Mouse (Mus musculus) right cerebral cortex, adult 2 months (tissue): ENCODE results near the gene Psmd5.
A peak's percentile ranks its signal among the peaks of the same experiment; 100 is the strongest.

Experiments used
- DNase-seq, 2 experiments: peaks; one replicate each; pipeline ENCODE4 v3.0.0; 2021 to 2022; ENCODE audit warnings: low spot score in 2 of 2

Gene Psmd5

DNA sequence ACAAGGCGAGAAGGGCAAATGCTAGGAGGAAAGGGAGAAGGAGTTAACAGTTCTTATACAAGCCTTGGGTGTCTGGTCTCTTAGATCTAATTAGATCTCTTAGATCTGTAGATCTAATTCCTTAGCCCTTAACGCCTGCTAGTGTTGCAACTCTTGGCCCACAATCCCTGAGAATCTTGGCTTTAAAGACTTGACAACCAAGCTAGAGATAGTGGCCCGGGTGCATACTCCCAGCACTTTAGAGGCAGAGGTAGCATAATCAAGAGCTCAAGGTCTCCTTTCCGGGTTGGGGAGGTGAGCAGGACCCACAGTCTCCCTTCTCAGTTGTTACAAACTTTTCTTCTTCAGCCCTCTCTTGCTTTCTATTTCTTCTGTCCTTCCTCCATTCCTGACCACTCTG lies 47.2 kb downstream of the Psmd5 start:
- no peak for DNase-seq

DNA sequence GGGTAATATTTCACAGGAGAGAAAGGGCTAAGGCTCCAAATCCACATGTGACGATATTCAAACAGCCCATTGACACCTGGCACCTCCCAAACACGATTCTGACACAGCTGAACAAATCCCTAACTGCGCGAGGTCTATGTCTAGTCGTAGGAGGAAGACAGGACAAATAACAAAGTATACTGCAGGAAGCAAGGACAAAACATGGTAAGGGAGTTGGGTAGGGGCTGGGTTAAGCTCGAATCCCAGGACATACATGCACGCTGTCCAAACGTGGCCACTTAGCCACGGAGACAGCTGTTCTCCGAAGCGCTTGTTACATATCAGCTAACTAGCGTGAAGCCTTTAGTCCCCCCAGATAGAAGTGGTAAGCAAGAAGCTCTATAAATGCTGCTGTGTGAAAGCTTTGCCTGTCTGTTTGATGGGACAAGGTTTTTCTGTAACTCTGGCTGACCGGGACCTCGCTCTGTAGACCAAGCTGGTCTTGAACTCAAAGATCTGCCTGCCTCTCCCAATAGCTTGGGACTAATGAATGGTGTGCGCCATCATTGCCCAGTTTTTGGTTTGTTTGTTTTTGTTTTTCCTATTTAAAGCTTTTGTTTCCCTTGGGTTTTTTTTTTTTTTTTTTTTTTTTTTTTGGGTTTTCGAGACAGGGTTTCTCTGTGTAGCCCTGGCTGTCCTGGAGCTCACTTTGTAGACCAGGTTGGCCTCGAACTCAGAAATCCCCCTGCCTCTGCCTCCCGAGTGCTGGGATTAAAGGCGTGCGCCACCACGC lies 48.1 kb downstream of the Psmd5 start:
- DNase-seq, result no peak

DNA sequence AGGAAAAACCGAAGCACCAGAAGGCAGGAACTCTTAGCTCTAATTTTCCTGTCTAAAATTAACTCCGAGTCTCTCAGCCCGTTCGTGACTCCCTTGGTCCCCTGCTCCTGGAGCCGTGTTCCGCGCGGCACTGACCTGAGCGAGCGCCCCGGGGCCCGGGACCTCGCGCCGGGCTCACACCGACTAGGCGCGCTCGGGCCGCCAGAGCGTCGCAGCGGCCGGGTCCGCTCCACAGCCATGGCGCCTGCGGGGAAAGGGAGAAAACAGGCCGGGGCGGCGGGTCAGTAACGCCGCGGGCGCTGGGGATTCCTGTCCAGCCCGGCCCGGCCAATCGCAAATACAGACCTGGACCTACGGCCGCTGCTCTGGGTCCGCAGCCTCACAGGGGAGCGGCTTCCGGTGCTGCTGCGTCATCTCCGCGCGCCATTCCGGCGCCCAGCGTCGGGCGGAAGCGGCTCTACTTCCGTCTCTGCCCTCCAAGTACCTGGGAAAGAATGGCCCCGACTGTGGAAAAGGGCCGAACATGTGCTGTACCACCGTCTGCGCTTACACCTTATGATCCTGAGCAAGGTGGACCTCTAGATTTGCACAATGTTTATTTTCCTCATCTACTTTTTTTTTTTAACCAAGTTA lies 48.8 kb downstream of the Psmd5 start, which contains the start of gene Fbxw2:
TSS of gene Fbxw2 (minus strand) at position 485 of the 633 bp plus-strand sequence.
- DNase-seq, result peak; percentile 88 to 91

DNA sequence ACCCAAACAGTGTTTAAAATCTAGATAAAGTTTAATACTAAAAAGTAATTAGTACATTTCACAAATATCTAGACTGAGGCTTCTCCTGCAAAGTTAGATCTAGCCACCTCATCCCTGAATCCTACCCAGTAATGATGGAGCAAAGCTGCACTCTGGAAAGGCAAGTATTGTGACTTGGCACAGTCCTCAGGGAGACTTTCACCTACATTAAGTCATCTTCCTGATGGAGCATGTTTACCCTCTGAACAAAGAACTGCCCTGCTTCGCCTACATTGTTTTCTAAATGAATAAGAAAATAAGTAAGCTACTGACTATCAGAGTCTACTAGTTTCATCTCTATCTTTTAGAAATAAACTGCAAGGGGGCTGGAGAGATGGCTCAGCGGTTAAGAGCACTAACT lies 56.3 kb downstream of the Psmd5 start:
- DNase-seq, result no peak

DNA sequence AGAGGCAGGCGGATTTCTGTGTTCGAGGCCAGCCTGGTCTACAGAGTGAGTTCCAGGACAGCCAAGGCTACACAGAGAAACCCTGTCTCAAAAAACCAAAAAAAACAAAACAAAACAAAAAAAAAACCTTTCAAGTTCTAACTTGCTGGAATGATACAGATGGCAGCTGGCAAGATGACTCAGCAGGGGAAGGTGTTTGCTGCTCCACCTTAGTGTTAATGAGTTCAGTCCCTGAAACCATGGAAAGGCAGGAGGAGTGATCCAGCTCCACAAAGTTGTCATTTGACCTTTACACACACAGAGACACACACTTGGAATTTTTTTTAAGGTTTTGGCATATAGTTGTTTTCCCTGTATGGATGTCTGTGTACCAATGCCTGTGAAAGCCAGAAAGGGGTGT lies 58.9 kb downstream of the Psmd5 start:
- peak in 1 of 2 experiments; percentile 16 for DNase-seq

DNA sequence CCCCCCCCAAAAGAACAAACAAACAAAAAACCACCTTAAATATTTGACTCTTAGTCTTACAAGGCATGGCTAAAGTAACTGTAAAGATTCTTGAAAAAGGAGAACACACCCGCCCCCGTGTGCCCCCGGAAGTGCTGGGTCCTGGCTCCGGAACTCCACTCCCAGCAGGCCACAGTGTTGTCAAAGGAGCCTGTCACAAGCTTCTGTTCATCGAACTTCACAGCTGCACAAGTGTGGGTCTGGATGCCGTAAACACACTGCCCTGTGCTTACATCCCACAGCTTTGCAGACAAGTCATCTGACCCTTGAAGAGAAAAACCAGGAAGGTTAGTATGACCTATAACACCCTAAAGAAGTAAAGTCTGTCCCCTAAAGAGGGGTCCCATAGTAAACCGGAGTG lies 62.1 kb downstream of the Psmd5 start:
- DNase-seq, result no peak

DNA sequence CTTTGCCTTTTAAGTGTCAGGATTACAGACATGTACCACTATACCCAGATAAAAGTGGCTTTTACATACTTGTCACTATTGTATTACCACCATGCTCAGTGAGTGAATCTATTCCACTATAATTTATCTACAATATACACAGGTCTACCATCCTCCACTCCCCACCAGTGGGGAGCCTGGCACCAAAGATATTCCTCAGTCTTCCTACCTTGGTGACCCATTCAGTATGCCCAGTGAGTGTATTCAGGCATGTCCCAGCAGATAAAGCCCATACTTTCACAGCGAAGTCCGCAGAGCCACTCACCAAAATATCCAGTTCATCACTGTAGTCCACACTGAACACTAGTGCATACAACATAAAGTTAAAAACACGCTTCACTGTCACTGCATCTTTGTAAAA lies 64.0 kb downstream of the Psmd5 start:
- no peak for DNase-seq

DNA sequence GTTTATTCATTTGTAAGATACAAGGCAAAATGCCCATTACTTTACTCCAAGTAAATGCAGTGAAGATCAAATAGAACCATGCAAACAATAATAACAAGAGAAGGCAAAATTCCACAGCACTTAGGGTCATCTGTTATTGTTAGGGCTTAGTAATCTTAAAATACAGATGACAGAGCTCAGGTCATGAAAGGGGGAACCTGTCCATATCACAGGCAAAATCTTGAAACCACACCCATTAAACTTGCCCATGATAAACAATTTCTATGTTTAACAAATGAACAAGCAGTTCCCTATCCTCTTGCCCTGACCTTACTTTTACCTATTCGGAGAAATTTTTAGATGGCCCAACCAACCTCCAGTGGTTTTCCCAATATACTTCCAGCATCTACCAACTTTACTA lies 65.2 kb downstream of the Psmd5 start:
- DNase-seq, result no peak

DNA sequence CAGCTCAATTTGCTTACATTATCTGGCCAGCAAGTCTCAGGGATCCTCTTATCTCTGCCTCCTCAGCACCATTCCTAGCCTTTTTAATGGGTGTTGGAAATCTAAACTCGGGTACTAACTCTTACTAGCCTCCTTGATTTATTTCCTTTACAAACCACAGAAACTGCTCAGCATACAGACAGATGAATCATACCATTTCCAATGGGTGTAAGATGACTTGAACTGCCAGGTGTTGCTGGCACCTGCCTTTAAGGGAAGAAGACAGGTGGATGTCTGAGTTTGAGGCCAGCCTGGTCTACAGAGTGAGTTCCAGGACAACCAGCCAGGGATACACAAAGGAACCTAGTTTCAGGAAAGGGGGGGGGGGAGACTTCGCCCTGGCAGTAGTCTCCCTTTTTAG lies 66.7 kb downstream of the Psmd5 start:
- no peak for DNase-seq

DNA sequence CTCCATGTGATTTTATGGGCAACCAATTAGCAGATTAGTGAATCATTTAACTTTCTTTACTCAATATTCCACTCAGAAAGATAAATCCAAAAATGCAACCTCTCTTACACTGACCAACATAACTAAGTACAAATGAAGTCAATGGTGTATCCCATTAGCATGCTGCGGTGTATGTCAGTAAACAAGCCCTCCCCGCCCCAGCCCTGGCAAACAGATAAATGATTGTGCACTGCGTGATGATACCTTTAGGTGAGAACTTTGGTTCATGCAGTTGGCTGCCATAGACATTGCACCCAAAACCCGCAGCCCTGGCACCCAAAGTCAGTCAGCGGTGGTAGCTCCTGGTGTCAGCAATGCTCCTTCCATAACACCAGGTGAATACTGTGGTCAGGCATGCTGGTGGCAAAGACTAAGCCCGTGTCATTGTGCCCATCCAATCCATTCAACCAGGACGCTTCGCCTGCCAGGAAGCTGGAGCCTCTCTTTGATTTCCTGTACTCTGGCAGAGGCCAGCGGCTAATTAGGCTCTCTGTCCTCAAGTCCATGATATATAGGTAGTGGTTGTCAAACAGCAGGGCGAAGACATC lies 69.3 kb downstream of the Psmd5 start:
- DNase-seq, result no peak

DNA sequence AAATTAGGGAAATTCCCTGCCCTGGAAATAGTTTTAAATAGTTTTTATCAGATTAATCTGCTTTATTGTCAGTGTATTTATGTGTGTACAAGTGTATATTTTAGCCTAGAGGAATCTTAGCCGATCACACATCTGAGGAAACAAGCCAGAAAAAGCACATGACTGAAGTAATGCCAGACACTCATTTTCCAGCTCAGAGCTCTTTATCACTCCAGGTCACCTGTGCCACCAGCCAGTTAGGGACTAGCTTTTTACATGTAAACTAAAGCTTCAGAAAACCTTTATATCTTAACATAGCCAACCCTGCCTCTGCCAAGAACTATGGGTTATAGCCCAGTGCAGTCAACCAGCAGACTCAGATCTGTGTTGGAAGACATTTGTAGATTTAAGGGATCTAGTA lies 70.0 kb downstream of the Psmd5 start:
- no peak for DNase-seq

DNA sequence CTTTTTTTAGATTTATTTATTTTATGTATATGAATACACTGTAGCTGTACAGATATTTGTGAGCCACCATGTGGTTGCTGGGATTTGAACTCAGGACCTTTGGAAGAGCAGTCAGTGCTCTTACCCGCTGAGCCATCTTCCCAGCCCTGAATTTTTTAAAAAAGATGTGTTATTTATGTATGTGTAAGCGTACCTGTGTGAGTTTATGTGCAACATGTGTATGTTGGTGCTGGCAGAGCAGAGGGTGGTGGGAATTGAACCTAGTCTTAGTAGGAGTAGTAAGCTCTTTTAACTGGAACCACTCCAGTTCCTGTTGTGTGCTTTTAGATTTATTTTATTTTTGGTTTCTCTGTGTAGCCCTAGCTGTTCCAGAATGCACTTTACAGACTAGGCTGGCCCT lies 70.6 kb downstream of the Psmd5 start:
- no peak for DNase-seq

DNA sequence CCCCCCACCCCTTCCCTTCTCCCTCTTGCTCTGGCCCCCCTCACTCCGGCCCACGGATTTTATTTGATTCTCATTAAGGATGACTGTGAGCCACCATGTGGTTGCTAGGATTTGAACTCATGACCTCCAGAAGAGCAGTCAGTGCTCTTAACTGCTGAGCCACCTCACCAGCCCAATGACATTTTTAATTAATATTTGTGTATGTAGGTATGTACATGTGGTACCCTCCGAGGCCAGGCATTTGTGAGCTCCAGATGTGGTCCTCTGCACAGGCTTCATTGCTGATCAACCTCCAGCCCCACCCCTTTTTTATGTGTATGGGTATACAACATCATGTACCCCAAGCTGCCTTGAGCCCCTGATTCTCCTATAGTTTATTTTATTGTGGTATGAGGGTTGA lies 71.0 kb downstream of the Psmd5 start:
- no peak for DNase-seq

DNA sequence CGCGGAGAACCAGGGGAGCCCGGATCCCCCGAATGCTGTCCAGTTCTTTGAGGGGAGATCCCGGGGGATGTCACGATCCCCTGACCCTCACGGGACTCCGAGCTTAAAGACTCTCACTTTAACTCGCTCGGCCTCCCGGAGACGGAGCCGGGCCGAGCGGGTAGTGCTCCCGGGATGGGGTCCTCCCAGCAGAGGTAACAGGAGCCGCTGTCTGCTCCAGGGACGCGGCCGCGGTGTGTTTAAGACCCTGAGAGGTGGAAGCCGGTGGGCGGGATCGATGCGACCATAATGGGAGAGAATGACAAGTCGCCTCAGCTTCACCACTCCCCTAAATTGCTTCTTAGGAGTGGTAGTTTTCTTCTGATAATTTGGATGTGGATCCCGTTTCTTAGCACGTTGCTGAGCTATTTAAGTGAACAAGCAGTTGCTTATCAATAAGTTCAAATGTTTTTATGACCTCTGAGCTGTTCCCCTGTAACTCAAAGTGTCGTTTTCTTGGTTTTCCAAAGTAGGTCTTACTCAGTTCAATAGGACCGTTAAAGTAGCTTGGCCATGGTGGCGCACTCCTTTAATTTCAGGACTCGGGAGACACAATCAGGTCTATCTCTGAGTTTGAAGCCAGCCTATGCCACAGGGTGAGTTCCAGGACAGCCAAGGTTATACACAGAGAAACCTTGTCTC lies 72.1 kb downstream of the Psmd5 start:
- DNase-seq, result peak; percentile 24 to 29

DNA sequence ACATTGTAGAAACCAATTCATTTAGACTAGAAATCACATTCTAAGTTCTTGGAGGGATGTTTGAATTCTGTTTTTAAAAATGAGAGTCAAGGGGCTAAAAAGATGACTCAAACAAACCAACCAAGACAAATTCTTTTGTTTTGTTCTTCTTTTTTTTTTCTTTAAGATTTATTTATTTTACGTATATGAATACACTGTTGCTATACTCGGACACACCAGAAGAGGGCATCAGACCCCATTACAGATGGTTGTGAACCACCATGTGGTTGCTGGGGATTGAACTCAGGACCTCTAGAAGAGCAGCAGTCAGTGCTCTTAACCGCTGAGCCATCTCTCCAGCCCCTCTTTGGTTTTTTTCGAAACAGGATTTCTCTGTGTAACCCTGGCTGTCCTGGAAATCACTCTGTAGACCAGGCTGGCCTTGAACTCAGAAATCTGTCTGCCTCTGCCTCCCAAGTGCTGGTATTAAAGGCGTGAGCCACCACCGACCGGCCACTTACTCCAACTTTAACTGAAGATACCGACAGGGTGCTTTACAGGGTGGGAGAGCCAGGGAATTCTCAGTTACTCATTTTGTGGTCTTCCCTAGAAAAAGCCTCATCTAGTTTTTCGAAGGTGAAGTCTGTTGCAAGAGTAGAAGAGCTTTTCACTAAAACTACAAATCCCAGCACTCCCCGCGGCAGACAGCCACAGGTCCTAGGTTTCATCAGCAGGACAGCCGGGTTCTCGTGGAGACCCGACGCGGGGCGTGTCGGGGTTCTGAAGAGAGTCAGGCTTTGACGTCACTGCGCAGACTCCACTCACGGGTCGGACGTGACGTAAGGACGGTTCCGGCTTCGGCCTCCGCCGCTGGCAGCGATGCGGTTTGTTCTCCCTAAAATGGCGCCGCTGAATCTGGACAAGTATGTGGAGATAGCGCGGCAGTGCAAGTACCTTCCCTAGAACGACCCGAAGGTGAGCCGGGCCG lies 73.0 kb downstream of the Psmd5 start:
- DNase-seq, result peak; percentile 98 to 99

DNA sequence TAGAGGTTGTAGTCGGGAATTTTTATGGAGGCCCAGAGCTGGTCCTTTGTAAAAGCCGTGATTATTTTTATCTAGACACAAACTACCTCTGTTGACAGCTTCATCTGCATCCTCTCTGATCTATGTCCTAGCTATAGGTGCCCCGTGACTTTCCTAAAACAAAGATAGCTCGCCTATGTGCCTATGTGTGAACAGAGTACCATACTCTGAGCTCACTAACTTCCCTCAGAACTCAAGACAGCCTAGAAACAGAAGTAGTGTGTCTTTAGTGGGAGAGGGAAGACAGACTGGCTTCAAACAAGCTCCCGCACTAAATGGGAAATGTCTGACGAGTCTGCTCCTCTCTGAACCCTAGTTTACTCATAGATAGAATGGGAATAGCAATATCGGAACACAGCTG lies 74.4 kb downstream of the Psmd5 start:
- DNase-seq, result no peak
